Mouse (Mus musculus) heart, postnatal 0 days (tissue): ENCODE results near the gene Gm49395. TPM values are rescaled to one million over a fixed set of nuclear protein-coding genes. Genes with fewer than 3 reads are reported as not detected.

ENCODE experiments used
- ATAC-seq: fragments of 200-750 bp; cut with Nextera tagmentation; 2 replicates; pipeline ENCODE4 v1.8.0; 2017; ENCODE audit warnings: low read depth, moderate number of reproducible peaks, moderate library complexity; ENCODE audit not compliant: insufficient read depth
- DNase-seq: peaks from one replicate; pipeline ENCODE4 v3.0.0-alpha.2; 2016; ENCODE audit warnings: low spot score
- H3K27ac ChIP-seq: fragments of 300-500 bp; sonication (generic); 2 replicates; pipeline ENCODE4 v1.5.1; 2014; ENCODE audit warnings: low read depth, mild to moderate bottlenecking
- H3K27me3 ChIP-seq: fragments of 300-500 bp; sonication (generic); 2 replicates; pipeline ENCODE4 v1.6.1; 2014; ENCODE audit warnings: low read length, mixed read lengths; ENCODE audit not compliant: control insufficient read depth, insufficient read depth
- H3K36me3 ChIP-seq: fragments of 300-500 bp; sonication (generic); replicated peaks from 2 replicates; pipeline ENCODE4 v1.6.1; 2014; ENCODE audit warnings: low read length, mixed read lengths; ENCODE audit not compliant: control insufficient read depth, insufficient read depth
- H3K4me1 ChIP-seq: fragments of 300-500 bp; sonication (generic); 2 replicates; pipeline ENCODE4 v1.6.1; 2014; ENCODE audit warnings: antibody characterized with exemption; ENCODE audit not compliant: control insufficient read depth, insufficient read depth
- H3K4me2 ChIP-seq: fragments of 300-500 bp; sonication (generic); 2 replicates; pipeline ENCODE4 v1.6.1; 2014; ENCODE audit warnings: low read depth, mild to moderate bottlenecking, low read length, moderate library complexity
- H3K4me3 ChIP-seq: fragments of 300-500 bp; sonication (generic); 2 replicates; pipeline ENCODE4 v1.5.1; 2014; ENCODE audit warnings: low read depth, low read length
- H3K9ac ChIP-seq: fragments of 300-500 bp; sonication (generic); replicated peaks from 2 replicates; pipeline ENCODE4 v1.6.1; 2014; ENCODE audit warnings: low read depth, low read length, mixed read lengths
- H3K9me3 ChIP-seq: fragments of 300-500 bp; sonication (generic); replicated peaks from 2 replicates; pipeline ENCODE4 v1.6.1; 2016; ENCODE audit warnings: low read length; ENCODE audit not compliant: control insufficient read depth
- CTCF ChIP-seq: IDR thresholded peaks from 2 replicates; pipeline ENCODE4 v1.5.1; 2016; ENCODE audit warnings: antibody characterized with exemption, control low read depth, low read depth
- EP300 ChIP-seq: IDR thresholded peaks from 2 replicates; pipeline ENCODE4 v1.6.1; 2016; ENCODE audit warnings: antibody characterized with exemption, low read depth
- WGBS: fragments of 180-500 bp; shearing (Covaris S2); extraction: QIAGEN DNeasy Blood & Tissue Kit; methylation state at CpG from one replicate; pipeline ENCODE4 v1.1.7; 2014; 5-methylcytosine and 5-hydroxymethylcytosine counted together
- polyA plus RNA-seq: library from polyadenylated mRNA; unstranded; fragments of >200 nt; fragmentation: Nextera tagmentation; extraction: Ambion mirVana; gene quantifications from 2 replicates; pipeline ENCODE4 v1.2.1, GENCODE M21; 2015
- total RNA-seq: library from RNA; depleted of rRNA; stranded (reverse); fragments of >200 nt; gene quantifications from 2 replicates; pipeline ENCODE4 v1.2.3, GENCODE M21; 2014; ENCODE audit warnings: low replicate concordance

Gm49395 gene
- total and polyA plus RNA-seq, 2 experiments from 2014 or later = 8.8 to 24.8 TPM

DNA sequence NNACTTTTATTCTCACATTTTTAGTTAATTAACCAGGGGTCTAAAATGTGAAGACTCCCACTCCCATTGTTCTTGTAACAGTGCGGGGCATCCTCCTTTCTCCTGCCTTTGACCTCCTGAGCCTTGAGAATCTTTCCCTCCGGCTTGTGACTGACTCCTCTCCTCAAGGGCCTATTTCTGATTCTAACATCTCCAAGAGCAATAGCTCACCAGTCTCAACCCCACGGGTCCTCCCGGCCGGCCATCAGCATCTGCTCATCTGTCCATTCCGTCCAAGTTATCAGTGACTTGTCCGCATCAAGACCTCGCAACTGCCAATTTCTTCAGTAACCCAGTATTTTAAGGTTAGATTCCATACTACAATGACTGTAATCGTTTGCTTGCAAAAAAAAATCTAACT lies 84.2 kb downstream of the Gm49395 start:
- Histone ChIP-seq H3K9ac (no peak overlapping the region), H3K27me3 (no peaks in the 10 kb centered on the region), H3K36me3 (0 out of 2 replicates have a peak, but pooled peaks cover 3% of the 10 kb centered on the region), H3K4me1 (peaks cover 43% of the 10 kb centered on the region), H3K9me3 (no peaks in the 10 kb centered on the region), H3K4me2 (no peak overlapping the region), H3K4me3 (no peak overlapping the region), H3K27ac (peak overlapping the region; percentile 43)
- TF ChIP-seq EP300 (no peak), CTCF (no peak)
- WGBS = 79% methylated on average over 9 of the region's 9 CpGs
- no peak for ATAC-seq
- DNase-seq = no peak

DNA sequence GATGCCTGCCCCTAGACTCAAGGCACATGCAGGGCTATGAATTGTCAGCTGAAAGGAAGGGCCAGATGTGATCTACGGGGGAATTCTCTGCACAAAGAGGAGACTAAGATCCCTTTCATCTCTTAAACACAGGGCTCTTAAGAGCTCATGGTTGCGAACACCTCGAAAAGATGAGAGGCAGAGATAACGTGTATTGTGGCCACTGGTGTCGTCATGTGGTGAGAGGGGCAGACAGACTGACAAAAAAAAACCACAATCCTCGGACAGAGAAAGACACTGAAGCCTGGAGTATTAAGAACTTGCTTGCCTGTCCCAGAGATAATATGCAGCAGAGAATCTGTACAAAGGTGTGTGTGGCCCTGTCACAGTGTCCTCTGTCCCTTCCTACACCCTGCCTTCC lies 90.2 kb downstream of the Gm49395 start:
- no peak overlapping the region for H3K4me2 ChIP-seq
- H3K4me3 ChIP-seq = no peak overlapping the region
- no peak for DNase-seq
- H3K4me1 ChIP-seq = peaks cover 12% of the 10 kb centered on the region
- no peak overlapping the region for H3K9ac ChIP-seq
- TF ChIP-seq EP300 = no peak
- no peak for TF ChIP-seq CTCF
- no peak for ATAC-seq
- WGBS = 52% methylated on average over 6 of the region's 6 CpGs
- H3K9me3 ChIP-seq = no peaks in the 10 kb centered on the region
- H3K27ac ChIP-seq = no peak overlapping the region
- peaks cover 35% of the 10 kb centered on the region for H3K36me3 ChIP-seq
- no peaks in the 10 kb centered on the region for H3K27me3 ChIP-seq

DNA sequence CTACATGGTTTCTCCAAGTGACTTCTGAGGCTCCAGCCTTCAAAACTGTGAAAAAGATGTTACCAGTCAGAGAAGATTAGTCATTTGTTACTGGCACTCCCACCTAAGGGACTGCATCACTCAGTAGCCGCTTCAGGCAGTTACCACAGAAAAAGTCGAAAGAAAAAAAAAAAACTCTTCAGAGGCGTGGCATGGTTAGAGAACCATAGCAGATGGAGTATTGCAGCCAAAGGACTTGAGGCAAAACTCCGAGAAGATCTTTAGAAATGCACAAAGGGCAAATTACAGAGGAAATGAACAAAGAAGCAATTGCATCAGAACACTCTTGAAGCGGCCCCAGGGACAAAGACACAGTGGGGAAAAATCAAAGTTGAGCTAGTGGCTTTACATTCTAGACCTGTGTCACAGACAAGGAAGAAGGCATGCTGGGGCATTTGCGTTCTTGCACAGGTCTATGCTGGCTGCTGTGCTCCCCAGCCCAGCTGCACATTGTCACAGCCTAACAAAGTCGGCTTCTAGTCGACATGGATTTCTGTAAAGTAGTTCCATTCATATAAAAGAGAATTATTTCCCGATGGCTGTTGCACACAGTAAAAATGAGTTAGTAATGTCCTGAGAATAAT lies 95.4 kb downstream of the Gm49395 start:
- no peak overlapping the region for H3K4me3 ChIP-seq
- TF ChIP-seq EP300 (no peak), CTCF (no peak)
- no peak overlapping the region for H3K9ac ChIP-seq
- peaks cover 27% of the 10 kb centered on the region for H3K36me3 ChIP-seq
- H3K27me3 ChIP-seq = no peaks in the 10 kb centered on the region
- H3K9me3 ChIP-seq = no peaks in the 10 kb centered on the region
- no peak for DNase-seq
- 55% methylated on average over 9 of the region's 9 CpGs for WGBS
- ATAC-seq = no peak
- no peak overlapping the region for H3K4me2 ChIP-seq
- 0 out of 2 replicates have a peak overlapping the region, but pooled peaks have one; percentile 62 for H3K27ac ChIP-seq
- H3K4me1 ChIP-seq = peaks cover 35% of the 10 kb centered on the region

DNA sequence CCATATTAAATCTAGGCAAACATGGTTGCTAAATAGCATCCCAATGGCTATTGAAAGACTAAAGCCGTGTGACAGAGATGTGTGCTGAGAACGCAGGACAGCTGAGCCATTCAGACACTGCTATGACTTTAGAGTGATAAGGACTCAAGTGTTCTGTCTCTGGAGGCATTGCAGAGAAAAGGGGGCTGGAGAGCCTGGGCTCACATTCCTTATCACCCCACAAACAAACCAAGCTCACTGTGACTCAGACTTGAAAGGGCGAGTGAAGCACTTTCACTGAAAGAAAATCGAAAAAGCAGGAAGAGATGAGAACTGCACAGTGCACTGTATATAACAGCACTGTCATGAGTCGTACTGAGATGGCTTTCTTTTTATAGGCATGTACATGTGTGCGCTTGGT lies 96.4 kb downstream of the Gm49395 start:
- Histone ChIP-seq H3K36me3 (peaks cover 22% of the 10 kb centered on the region), H3K4me1 (peaks cover 36% of the 10 kb centered on the region), H3K9me3 (no peaks in the 10 kb centered on the region), H3K4me2 (no peak overlapping the region), H3K4me3 (no peak overlapping the region), H3K27me3 (no peaks in the 10 kb centered on the region), H3K9ac (no peak overlapping the region), H3K27ac (peak overlapping the region; percentile 62)
- DNase-seq = no peak
- WGBS = 15% methylated on average over 6 of the region's 6 CpGs
- TF ChIP-seq CTCF = no peak
- no peak for TF ChIP-seq EP300
- ATAC-seq = no peak

DNA sequence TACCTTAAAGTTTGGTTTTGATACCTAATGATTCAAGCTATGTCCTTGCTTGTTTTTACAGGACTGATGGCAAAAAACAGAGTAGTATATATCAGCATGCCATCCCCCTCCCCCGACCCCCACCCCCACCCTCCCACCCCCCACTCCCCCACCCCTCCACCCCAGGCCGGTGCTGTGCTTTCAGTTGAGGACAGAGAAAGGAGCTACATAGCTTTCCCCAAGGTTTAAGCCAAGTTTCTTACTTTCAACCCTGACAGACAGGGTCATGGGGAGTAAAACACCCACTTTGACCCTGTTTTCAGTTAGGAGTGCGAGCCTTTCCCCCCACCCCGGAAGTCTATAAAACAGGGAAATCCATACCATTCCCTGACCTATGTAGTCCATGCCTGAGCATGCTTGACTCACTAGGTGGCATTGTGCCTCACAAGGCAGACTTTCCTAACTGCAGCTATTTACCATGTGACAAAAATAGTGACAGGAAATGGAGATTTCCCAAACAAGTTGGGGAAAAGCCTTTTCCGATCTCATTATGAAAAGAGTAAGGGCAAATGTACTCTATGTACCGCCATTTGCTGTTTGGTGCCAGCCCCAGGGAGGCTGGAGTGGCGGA lies 98.2 kb downstream of the Gm49395 start:
- Histone ChIP-seq H3K9ac (no peak overlapping the region), H3K4me3 (no peak overlapping the region), H3K4me2 (peak overlapping the region; percentile 31; the same call in 1 of the 2 replicates), H3K27me3 (no peaks in the 10 kb centered on the region), H3K4me1 (peaks cover 36% of the 10 kb centered on the region), H3K27ac (peak overlapping the region; percentile 61; the same call in 1 of the 2 replicates), H3K36me3 (peaks cover 20% of the 10 kb centered on the region), H3K9me3 (peaks cover 4% of the 10 kb centered on the region; the same call in 1 of the 2 replicates)
- DNase-seq (peak; percentile 38), ATAC-seq (peak; percentile 62; the same call in 1 of the 2 replicates)
- WGBS = 17% methylated on average over 7 of the region's 7 CpGs
- TF ChIP-seq CTCF (peak; percentile 65), EP300 (no peak)
